Mouse (Mus musculus): ENCODE data around the gene Top3b. TPM values are rescaled to one million over a fixed set of nuclear protein-coding genes. Genes with fewer than 3 reads are reported as not detected.

Gene Top3b
- total RNA-seq (2023), result 100 to 1,000 TPM; 133 to 182 TPM

DNA sequence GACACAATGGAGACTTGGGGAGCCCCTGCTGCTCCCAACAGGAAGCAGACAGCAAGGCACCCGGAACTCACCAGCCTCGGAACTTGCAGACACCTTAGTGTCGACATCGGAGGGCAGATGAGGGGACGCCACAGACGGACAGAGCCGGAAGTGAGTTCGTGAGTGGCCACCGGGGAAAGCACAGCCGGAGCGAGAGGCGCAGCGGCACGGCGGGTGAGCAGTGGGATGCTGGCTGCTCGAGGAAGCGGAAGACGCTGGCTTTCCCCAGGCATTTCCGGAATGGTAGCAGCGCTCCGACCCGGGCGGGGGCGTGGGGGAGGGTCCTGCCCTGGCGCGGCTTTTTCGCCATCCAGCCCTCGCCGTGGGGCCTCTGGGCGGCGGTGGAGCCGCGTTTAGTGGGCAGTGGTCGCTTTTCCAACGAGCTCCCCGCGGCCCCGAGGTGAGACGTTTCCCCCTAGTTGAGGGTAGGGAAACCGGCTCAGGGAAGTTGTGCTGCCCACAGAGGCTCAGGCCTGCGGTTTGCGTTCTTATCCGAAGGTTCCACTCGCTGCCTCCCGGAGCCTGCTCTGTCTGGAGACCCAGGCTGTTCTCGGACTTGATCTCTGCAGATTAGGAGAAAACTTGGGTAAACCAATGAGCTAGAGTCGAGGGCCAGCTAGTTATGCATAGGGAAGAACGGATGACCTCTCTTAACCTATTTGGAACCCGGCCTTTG is at the start of gene Top3b, which contains the start of gene Vpreb1:
Gene Top3b, plus strand, starts transcription at position 120 of the 715 bp plus-strand sequence.
Gene Vpreb1, minus strand, starts transcription at position 227 of the 715 bp plus-strand sequence.

DNA sequence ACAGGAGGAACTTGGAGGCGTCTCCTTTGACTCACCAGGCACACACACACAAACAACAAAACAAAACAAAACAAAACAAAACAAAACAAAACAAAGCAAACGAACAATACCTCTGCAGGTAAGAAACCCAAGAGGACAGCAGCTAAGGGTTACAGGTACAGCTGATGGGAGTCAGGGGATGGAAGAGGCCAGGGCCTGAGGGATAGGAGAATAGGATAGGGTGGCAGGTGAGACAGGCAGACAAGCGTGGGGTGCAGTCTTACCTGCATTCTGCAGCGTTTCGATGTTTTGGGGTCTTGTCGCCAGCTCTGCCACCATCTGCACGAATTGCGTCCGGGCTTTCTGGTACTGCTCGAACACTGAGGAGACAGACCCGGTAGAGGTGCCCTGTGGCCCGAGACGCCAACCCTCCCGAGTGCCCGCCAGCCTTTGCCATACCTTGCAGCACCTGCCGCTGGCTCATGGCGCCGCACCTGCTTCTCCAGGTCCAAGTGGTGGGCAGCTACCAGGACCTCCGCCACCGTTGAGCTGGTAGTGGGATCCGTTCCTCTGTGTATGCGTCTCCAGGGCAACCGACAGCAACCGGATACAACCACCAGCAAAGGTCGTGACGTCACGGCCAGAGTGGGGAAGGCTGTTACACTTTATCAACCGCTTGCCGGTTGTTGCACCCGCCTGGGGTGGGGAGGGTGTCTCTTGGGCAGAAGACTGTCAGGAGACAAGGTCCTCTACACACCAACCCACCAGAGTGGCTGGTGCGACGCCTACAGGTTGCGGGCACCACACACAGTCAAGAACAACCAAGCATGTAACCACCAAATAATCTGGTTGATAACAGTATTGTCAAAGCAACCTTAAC is 41.5 kb upstream of the Top3b start, which contains the start of gene Spag6l:
Gene Spag6l, minus strand, starts transcription at position 700 of the 859 bp plus-strand sequence.

DNA sequence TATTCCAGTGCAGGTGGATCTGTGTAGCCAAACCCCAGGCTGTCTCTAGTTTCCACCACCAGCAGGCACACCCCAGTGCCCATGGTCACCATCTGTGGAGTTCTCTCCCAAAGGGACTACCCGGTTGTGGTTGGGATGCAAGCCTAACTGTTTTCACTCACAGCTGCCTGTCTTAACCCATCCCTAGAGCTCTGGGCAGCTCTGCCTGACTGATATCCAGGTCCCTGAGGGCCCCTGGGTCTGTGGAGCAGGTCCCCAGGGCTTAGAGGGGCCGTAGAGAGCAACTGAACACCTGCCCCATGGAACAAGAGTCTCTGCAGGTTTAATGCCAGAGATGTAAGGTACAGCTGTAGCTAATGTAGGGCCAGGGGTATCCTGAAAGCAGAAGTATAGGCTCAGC is 6.6 kb upstream of the Top3b start, which contains the start of gene Igll1:
Gene Igll1, minus strand, starts transcription at position 8 of the 400 bp plus-strand sequence.

GRCm38 (mm10) chr16:16896382-16897055 is 26.0 kb downstream of the Top3b start, which contains the start of gene Ppm1f:
TSS of gene Ppm1f (plus strand) at chr16:16896469.

Other genes starting within 250 kb of the Top3b start
- not detected for gene Olfr19, start 194.3 kb upstream of the Top3b start, total RNA-seq (2023)
- 10 to 100 TPM in 1 of 2 experiments, 1 to 10 TPM in 1; 4.5 to 11.7 TPM for gene Spag6l, start 41.3 kb upstream of the Top3b start, total RNA-seq (2023)
- not detected for gene Igll1, start 6.8 kb upstream of the Top3b start, total RNA-seq (2023)
- not detected for gene Vpreb1, start 107 bp downstream of the Top3b start, total RNA-seq (2023)
- 10 to 100 TPM; 20.0 to 20.4 TPM for gene Ppm1f, start 25.7 kb downstream of the Top3b start, total RNA-seq (2023)
- 100 to 1,000 TPM; 176 to 224 TPM for gene Mapk1, start 112.6 kb downstream of the Top3b start, total RNA-seq (2023)
- 1 to 10 TPM; 1.9 to 2.2 TPM for gene Ypel1, start 199.0 kb downstream of the Top3b start, total RNA-seq (2023)
- gene Ppil2, start 240.5 kb downstream of the Top3b start, total RNA-seq (2023), result 100 to 1,000 TPM; 139 to 143 TPM